Mouse (Mus musculus) cerebellum, postnatal 10 days (tissue): ENCODE results near the gene Gm20388.

Experiments used
- DNase-seq, 2 experiments: peaks; one replicate each; pipeline ENCODE4 v3.0.0; 2021; ENCODE audit warnings: mixed read lengths in 2 of 2

Gene Gm20388

DNA sequence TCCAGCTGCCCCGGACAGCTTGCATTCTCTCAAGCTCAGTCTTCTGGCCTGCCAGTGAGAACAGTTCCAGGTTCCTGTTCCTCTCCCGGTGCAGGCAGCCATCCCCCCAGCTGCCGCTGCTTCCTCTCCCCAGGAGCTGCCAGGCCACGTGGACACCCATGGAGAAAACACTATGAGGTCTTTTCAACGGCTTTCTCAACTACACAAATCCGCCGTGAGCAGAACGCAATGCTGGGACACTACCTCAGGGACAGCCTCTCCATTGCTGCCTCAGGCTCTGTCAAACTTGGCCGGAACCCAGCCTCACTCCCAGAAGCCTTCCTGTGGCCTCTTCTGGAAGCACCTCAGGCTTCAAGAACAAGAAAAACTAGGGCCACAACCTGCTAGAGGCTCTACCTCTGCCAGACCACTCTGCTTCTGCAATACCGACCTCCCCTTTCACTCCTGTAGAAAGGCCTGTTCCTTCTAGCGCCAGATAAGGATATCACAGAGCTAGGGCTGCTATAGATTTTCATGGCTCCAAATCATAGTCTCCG lies 2852.2 kb downstream of the Gm20388 start:
- peak; percentile 44 to 54 for DNase-seq

DNA sequence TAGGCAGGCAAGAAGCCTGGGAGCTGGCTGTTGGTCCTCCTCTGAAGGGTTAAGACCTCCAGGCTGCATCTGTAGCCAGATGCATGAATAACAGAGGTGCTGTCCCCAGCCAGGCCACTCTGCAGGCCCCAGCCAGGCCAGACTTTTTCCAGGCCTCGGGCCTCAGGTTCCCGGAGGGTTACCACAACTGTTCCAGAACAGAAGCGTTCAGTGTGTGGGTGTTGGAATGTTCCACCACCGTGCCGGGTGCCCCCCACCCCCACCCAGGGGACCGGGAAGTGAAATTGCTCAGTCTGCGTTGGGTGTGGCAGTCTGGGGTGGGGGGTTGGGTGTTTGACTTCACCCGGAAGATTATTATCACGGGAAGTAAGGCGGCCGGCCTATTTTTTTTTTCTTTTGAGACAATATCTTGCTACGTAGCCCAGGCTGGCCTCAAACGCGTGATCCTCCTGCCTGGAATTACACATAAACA lies 2852.7 kb downstream of the Gm20388 start:
- DNase-seq, result no peak

GRCm38 (mm10) chr8:122764790-122765474 lies 2854.3 kb downstream of the Gm20388 start:
- no peak for DNase-seq

- DNase-seq, result no peak
Observed at GRCm38 (mm10) chr8:122766189-122766588, 2855.5 kb downstream of the Gm20388 start.

- peak; percentile 53 to 72 for DNase-seq
Observed at GRCm38 (mm10) chr8:122766647-122767200, 2856.1 kb downstream of the Gm20388 start.

DNA sequence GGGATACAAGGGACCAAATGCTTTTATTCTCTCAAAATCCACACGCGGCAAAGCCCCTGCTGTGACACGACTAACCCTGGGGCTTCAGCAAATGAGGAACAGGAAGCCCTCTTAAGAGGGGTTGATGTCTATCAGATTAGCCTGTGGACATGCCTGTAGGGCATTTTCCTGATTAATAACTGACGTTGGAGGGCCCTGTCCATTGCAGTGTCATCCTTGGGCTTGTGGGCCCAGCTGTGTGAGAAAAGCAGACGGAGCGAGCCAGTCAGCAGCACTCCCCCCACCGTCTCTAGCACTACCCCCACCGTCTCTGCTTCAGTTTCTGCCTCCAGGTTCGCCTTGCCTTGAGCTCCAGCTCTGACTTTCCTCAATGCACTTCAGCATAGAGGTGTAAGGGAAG lies 2856.6 kb downstream of the Gm20388 start:
- no peak for DNase-seq

DNA sequence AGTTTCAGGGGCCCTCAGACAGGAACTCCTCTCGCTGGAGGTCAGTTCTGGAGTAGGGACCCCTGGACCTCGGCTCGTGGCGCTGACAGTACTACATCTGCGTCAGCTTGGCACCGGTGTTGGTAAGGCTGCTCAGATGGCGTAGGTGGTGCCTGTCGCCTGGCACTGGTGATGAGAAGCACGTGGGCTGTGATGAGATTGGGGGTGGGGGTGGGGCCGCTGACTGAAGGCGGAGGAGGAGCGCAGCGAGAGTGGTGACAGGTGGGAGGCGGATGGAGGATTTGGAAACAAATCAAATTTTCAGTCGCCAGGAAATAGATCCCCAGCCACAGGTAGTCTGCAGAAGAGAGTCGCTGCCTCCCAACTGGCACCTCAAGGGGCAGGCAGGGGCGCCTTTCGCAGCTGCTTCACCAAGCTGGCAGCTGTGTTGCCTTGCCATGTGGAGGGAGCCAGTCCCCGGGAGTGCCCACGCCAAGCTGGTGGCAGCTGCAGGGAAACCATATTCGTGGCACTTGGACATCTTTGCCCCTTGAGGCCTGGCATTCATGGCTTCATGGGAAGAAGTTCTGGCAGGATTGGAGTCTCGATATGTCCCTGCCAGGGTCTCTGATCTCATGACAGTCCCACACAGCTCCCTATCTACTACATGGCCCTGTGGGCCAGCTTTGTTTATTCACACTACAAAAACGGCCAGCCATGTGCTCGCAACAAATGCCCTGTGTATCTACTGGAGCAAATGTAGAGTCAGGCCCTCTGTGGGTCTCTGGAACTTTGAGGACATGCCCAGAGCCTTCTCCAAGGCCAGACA lies 2858.8 kb downstream of the Gm20388 start:
- DNase-seq, result peak; percentile 91 to 92

- DNase-seq, result no peak
Observed at GRCm38 (mm10) chr8:122772431-122773060, 2861.9 kb downstream of the Gm20388 start.

DNA sequence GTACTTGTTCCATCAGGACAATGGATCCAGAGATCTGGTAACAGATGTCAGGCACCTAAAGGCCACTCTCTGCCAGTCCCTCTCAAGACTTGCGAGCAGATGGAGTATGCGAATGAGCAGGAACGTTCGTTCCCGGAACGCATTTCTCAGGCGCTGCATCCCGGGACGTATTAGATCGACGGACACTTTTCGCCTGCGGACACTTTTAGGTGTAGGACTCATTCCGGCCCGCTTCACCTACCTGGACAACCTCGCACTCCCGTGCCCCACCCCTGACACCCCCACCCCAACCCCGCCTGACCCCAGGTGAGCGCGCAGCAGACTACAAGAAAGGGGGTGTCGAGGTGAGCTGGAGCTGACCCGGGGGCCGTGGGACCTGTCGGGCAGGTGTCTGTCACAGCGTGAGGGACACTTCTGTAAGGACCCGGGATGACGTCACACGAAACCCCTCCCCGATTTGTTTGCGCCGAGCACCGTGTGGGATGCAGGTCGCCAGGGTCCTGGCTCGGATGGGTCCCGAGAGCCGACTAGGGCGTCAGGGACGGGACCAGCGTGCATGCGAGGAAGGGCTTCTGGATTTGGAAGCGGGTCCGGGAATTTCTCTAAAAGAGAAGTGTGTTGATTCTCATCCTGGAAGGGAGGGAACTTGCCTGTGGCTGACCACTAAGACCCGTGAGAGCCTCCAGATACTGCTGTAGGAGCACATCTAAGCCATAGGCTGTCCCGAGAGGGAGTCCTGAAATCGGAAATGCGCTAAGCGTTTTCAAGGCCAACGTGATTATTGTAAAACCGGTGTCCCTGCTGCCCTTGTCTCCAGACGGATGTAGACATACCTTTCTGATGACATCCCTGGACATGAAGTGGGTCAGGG lies 2864.9 kb downstream of the Gm20388 start, which contains the start of gene Acsf3:
Gene Acsf3, plus strand, starts transcription at position 202 of the 871 bp plus-strand sequence.
- DNase-seq, result peak; percentile 84 to 88

- no peak for DNase-seq
Observed at GRCm38 (mm10) chr8:122777701-122778100, 2867.1 kb downstream of the Gm20388 start.

DNA sequence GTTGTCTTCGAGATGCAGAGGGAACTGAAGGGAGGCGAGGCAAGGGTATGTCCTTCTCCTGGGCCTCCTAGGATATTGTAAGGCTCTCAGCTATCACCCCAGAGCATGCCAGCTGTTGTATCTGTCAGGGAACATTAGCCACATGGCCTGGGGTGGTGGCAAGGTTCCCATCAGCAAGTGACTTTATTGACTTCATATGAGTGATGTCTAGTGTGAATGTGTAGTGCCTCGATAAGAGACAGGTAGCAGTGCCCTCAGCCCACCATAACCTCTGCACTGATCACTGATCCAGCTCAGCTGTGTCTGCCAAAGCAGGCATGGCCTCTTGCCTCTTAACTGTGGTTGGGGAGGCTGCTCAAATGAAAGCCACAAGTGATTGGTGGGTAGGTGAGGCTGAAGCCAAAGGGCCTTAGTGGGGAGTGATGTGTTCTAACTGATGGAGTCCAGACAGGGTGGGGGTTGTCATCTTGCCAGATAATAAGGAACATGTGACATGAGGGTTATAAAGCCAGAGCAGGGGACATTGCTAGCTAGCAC lies 2868.1 kb downstream of the Gm20388 start:
- DNase-seq, result no peak

DNA sequence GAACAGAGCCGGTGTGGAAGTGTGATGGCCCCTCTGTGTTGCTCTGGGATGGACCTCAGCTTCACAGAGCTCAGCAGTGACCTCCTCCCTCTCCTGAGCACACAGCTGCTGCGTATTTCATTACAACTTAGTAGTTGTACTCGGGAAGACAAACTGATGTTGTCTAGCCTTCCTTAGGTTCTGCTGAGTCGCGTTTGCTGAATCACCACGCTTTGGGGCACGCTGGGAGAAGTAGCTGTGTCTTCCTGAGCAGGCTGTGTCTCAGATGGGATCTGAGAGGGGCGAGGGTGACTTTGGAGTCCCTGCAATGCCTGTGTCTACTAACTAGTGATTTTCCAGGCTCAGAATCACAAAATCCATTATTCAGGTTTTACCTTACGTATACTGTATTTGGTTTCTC lies 2868.6 kb downstream of the Gm20388 start:
- no peak for DNase-seq

- DNase-seq, result no peak
Observed at GRCm38 (mm10) chr8:122784756-122785155, 2874.1 kb downstream of the Gm20388 start.

GRCm38 (mm10) chr8:122789796-122790195 lies 2879.2 kb downstream of the Gm20388 start:
- no peak for DNase-seq

- peak; percentile 87 to 89 for DNase-seq
Observed at GRCm38 (mm10) chr8:122793375-122794174, 2882.9 kb downstream of the Gm20388 start.

GRCm38 (mm10) chr8:122794175-122794454 lies 2883.5 kb downstream of the Gm20388 start:
- DNase-seq, result no peak

DNA sequence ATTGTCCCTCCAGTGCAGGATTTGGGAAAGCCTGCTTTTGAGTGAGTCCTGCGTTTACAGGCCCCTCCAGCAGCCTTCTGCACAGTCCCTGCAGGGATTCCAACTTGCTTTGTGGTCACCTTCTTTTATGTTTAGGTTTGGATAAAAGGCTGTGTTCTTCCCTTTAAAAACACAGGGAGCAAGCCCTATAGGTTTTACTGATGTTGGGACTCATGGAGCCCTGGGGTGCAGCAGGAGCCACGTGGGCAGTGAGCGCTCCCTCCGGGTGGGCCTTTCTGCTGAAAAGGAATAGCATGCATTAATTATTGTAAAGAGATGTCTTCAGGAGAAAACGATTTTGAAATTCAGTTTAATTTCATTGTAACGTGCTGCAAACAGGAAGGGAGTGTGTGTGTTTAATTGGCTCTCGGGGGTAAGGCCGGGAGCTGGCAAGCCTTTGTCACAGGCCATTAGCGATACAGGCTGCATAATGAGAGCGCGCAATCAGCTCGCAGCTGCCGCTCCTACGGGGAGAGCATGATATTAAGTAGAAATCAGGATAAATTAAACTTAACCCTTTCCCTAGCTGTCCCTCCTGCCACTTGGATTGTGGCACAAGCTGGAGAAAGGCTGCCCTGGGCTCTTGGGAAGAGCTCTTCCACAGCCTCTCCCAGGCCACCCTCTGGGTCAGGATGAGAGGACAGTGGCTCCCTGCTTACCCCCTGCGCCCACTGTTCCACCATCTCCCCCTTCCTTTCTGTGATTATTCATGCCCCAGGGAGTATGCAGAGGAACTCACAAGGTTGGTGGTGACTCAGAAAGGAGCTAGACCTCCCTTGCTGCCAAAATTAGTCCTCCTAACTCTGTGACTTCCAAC lies 2893.5 kb downstream of the Gm20388 start:
- peak; percentile 59 to 67 for DNase-seq

GRCm38 (mm10) chr8:122805349-122805748 lies 2894.7 kb downstream of the Gm20388 start:
- DNase-seq, result peak; percentile 94 to 97

GRCm38 (mm10) chr8:122806956-122807538 lies 2896.4 kb downstream of the Gm20388 start:
- DNase-seq, result peak; percentile 54 to 64
